Mouse (Mus musculus): ENCODE data around the gene Adam15. TPM values are rescaled to one million over a fixed set of nuclear protein-coding genes. Genes with fewer than 3 reads are reported as not detected.

Adam15 gene
- polyA plus RNA-seq, 1 experiment from 2014 or later, result 40.4 TPM

GRCm38 (mm10) chr3:89339416-89339815 is 10.4 kb downstream of the Adam15 start:
- Histone ChIP-seq H3K4me2 (replicated peaks) (peak overlapping the region; percentile 79), H3K27ac (no peak overlapping the region), H3K4me1 (peaks cover 48% of the 10 kb centered on the region), H3K36me3 (peaks cover 20% of the 10 kb centered on the region), H3K4me3 (no peak overlapping the region), H3K9me3 (no peaks in the 10 kb centered on the region), H3K27me3 (replicated peaks) (no peaks in the 10 kb centered on the region), H3K9ac (no peak overlapping the region)
- no peak for ATAC-seq (ENCODE audit: low FRiP score, low read depth)
- WGBS, result 21% methylated on average over 8 of the region's 8 CpGs

GRCm38 (mm10) chr3:89337721-89338578 is 11.8 kb downstream of the Adam15 start, which contains the start of gene Efna4:
TSS of gene Efna4 (minus strand) at chr3:89338028.
- WGBS, result under 1% methylated on average over 44 of the region's 44 CpGs
- peaks cover 16% of the 10 kb centered on the region for H3K36me3 ChIP-seq
- H3K4me3 ChIP-seq, result peak within 1 kb of the TSS; percentile 77
- H3K9me3 ChIP-seq, result no peaks in the 10 kb centered on the region
- H3K9ac ChIP-seq, result peak within 1 kb of the TSS; percentile 83
- no peaks in the 10 kb centered on the region for H3K27me3 ChIP-seq (replicated peaks)
- H3K4me2 ChIP-seq (replicated peaks), result peak within 1 kb of the TSS; percentile 79
- H3K27ac ChIP-seq, result peak within 1 kb of the TSS; percentile 68
- peaks cover 53% of the 10 kb centered on the region for H3K4me1 ChIP-seq
- ATAC-seq (ENCODE audit: low FRiP score, low read depth), result peak; percentile 78

DNA sequence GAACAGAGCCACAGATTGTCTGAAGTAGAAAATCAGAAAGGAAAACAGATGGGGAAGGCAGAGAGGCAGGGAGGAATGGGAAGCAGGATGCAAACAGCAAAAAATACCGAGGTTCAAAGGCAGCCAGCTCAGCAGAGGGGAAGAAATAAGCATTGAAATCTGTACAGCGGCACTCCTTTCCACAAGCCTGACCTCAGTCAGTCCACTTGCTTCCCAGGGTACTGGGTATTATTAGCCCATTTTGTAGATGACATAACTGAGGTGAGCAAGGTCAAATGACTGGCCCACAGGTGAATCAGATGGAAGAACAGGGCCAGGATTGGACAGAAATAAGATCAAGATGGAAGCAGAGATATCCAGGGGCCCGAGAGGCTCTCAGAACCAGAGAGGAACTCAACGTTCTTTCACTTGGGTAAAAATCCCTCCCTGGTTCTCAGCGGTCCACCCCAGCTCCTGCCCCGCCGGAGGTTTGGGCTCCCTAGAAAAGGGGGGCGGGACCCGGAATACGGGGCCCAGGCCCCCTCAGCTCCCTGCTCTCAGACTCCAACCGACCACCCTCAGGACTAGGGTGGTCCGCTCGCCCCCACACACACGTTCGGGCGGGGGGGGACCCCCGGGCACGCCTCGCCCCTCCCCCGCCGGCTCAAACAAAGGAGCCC is 12.6 kb downstream of the Adam15 start:
- ATAC-seq (ENCODE audit: low FRiP score, low read depth), result no peak
- H3K9ac ChIP-seq, result peak overlapping the region; percentile 83
- no peaks in the 10 kb centered on the region for H3K9me3 ChIP-seq
- H3K4me2 ChIP-seq (replicated peaks), result peak overlapping the region; percentile 79
- H3K4me1 ChIP-seq, result peaks cover 60% of the 10 kb centered on the region
- under 1% methylated on average over 21 of the region's 21 CpGs for WGBS
- H3K27me3 ChIP-seq (replicated peaks), result no peaks in the 10 kb centered on the region
- H3K27ac ChIP-seq, result peak overlapping the region; percentile 68
- peaks cover 16% of the 10 kb centered on the region for H3K36me3 ChIP-seq
- H3K4me3 ChIP-seq, result peak overlapping the region; percentile 77

DNA sequence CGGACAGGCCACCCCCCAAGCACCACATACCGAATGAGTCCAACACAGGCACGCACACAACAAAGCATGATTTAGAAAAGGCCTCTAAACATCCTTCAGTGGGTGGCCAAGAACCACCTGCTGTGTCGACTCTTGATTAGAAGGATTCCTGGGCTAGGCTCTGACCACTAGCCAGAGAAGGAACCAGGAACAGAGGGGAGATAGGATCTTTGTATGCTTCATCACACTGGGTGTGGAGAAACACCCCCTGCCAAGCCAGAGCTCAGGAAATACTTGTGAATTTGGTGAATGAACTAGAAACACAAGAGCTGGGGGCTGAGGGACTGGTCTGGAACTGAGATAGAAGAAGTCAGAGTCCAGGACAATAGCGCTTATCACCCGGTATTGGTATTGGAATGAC is 13.3 kb downstream of the Adam15 start:
- H3K9me3 ChIP-seq, result no peaks in the 10 kb centered on the region
- WGBS, result 4% methylated on average over 6 of the region's 6 CpGs

GRCm38 (mm10) chr3:89333053-89333452 is 16.7 kb downstream of the Adam15 start:
- H3K4me3 ChIP-seq, result no peak overlapping the region
- H3K4me2 ChIP-seq (replicated peaks), result 0 out of 2 replicates have a peak overlapping the region, but pooled peaks have one; percentile 16
- H3K27me3 ChIP-seq (replicated peaks), result no peaks in the 10 kb centered on the region; the same call in 1 of the 2 replicates
- no peak for ATAC-seq (ENCODE audit: low FRiP score, low read depth)
- no peaks in the 10 kb centered on the region for H3K9me3 ChIP-seq
- peaks cover 61% of the 10 kb centered on the region for H3K4me1 ChIP-seq
- peaks cover 16% of the 10 kb centered on the region for H3K36me3 ChIP-seq
- peak overlapping the region; percentile 21; the same call in 1 of the 2 replicates for H3K9ac ChIP-seq
- WGBS, result 48% methylated on average over 11 of the region's 11 CpGs
- H3K27ac ChIP-seq, result no peak overlapping the region

More for the DNA sequence above, 13.3 kb downstream of the Adam15 start:
- H3K27ac ChIP-seq, result no peak overlapping the region
- H3K4me1 ChIP-seq, result peaks cover 67% of the 10 kb centered on the region
- peak overlapping the region; percentile 83 for H3K9ac ChIP-seq
- H3K27me3 ChIP-seq (replicated peaks), result no peaks in the 10 kb centered on the region
- no peak for ATAC-seq (ENCODE audit: low FRiP score, low read depth)
- H3K4me3 ChIP-seq, result peak overlapping the region; percentile 77
- H3K4me2 ChIP-seq (replicated peaks), result peak overlapping the region; percentile 79
- peaks cover 16% of the 10 kb centered on the region for H3K36me3 ChIP-seq

- Histone ChIP-seq H3K36me3 (peaks cover 16% of the 10 kb centered on the region), H3K4me3 (no peak overlapping the region), H3K4me2 (replicated peaks) (peak overlapping the region; percentile 16; the same call in 1 of the 2 replicates), H3K9me3 (no peaks in the 10 kb centered on the region), H3K4me1 (peaks cover 65% of the 10 kb centered on the region), H3K27me3 (replicated peaks) (no peaks in the 10 kb centered on the region; the same call in 1 of the 2 replicates), H3K27ac (no peak overlapping the region), H3K9ac (0 out of 2 replicates have a peak overlapping the region, but pooled peaks have one; percentile 8)
- ATAC-seq (ENCODE audit: low FRiP score, low read depth), result peak; percentile 10; the same call in 1 of the 2 replicates
- WGBS, result 29% methylated on average over 12 of the region's 12 CpGs
Observed at GRCm38 (mm10) chr3:89332476-89332875, 17.3 kb downstream of the Adam15 start.

DNA sequence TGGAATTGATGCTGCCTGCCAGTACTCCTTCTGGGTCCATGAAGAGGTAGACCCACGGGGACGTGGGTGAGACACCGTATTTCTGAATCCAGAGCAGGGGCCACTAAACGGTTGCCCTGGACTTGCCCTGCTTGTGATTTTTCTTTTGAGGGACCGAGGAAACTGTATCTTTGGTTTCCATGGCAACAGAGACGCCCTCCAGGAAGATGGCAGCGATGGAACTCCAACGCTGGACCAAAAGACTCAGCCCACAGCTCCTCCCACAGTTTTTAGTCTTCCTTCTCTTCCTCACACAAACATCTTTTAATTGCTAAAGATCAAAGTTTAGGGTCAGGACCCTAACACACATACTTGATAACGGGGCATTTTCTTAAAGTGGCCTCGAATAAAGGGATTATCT is 17.8 kb downstream of the Adam15 start:
- H3K9ac ChIP-seq, result no peak overlapping the region
- H3K4me1 ChIP-seq, result peaks cover 65% of the 10 kb centered on the region
- ATAC-seq (ENCODE audit: low FRiP score, low read depth), result no peak
- WGBS, result 31% methylated on average over 10 of the region's 10 CpGs
- H3K4me2 ChIP-seq (replicated peaks), result no peak overlapping the region
- no peak overlapping the region for H3K4me3 ChIP-seq
- H3K36me3 ChIP-seq, result peaks cover 16% of the 10 kb centered on the region
- H3K27ac ChIP-seq, result no peak overlapping the region
- H3K27me3 ChIP-seq (replicated peaks), result no peaks in the 10 kb centered on the region; the same call in 1 of the 2 replicates
- no peaks in the 10 kb centered on the region for H3K9me3 ChIP-seq

DNA sequence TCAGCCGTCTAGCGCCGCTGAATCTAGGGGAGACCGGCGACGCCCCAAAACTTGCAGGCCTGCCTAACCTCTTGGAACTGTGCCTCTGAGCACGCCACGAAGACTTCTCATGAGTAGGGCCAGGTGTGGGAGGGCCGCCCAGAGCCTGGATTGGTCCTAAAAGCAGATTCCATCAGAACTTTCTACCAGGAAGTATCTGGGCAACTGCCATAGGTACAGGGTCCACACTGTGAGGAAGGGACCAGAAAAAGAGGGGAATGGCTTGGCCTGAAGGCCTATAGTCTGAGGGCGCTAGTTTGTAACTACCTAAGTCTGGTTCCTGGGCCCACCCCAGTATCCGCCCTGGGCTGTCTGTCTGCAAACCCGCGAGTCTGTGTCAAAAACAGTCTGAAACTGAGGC is 18.2 kb downstream of the Adam15 start:
- no peak overlapping the region for H3K27ac ChIP-seq

GRCm38 (mm10) chr3:89330948-89331347 is 18.8 kb downstream of the Adam15 start:
- Histone ChIP-seq H3K36me3 (peaks cover 16% of the 10 kb centered on the region), H3K9me3 (no peaks in the 10 kb centered on the region), H3K4me1 (peaks cover 57% of the 10 kb centered on the region), H3K4me3 (no peak overlapping the region), H3K27ac (no peak overlapping the region), H3K4me2 (replicated peaks) (0 out of 2 replicates have a peak overlapping the region, but pooled peaks have one; percentile 12), H3K27me3 (replicated peaks) (no peaks in the 10 kb centered on the region; the same call in 1 of the 2 replicates), H3K9ac (no peak overlapping the region)
- ATAC-seq (ENCODE audit: low FRiP score, low read depth), result no peak
- 22% methylated on average over 10 of the region's 10 CpGs for WGBS

More for the DNA sequence above, 18.2 kb downstream of the Adam15 start:
- peaks cover 16% of the 10 kb centered on the region for H3K36me3 ChIP-seq
- H3K27me3 ChIP-seq (replicated peaks), result no peaks in the 10 kb centered on the region; the same call in 1 of the 2 replicates
- ATAC-seq (ENCODE audit: low FRiP score, low read depth), result no peak
- no peak overlapping the region for H3K4me2 ChIP-seq (replicated peaks)
- H3K4me3 ChIP-seq, result no peak overlapping the region
- H3K4me1 ChIP-seq, result peaks cover 63% of the 10 kb centered on the region
- H3K9me3 ChIP-seq, result no peaks in the 10 kb centered on the region
- 0 out of 2 replicates have a peak overlapping the region, but pooled peaks have one; percentile 8 for H3K9ac ChIP-seq
- 79% methylated on average over 13 of the region's 13 CpGs for WGBS

DNA sequence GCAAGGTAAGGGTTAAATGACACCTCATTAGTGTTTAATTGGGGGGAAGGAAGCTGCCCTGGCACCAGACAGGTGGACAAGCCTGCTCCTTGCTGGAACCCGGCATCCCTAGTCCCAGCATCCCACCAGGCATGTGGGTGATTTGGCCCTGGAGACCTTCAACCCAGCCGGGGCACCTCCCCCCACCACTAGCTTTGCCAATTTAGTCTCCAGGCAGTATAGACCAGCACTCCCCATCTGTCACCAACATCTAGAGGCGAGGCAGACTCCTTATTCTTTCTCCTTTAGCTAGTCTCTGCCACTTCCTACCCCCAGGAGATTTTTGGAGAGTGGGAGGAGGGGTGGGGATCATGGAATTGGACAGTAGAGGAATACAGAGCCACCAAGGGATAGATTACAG is 19.4 kb downstream of the Adam15 start:
- Histone ChIP-seq H3K4me1 (peaks cover 53% of the 10 kb centered on the region), H3K9ac (no peak overlapping the region)

GRCm38 (mm10) chr3:89328623-89329022 is 21.2 kb downstream of the Adam15 start:
- Histone ChIP-seq H3K4me1 (peaks cover 53% of the 10 kb centered on the region), H3K36me3 (peaks cover under 1% of the 10 kb centered on the region), H3K27ac (no peak overlapping the region), H3K9me3 (no peaks in the 10 kb centered on the region), H3K4me3 (no peak overlapping the region), H3K9ac (0 out of 2 replicates have a peak overlapping the region, but pooled peaks have one; percentile 29), H3K27me3 (replicated peaks) (no peaks in the 10 kb centered on the region; the same call in 1 of the 2 replicates), H3K4me2 (replicated peaks) (no peak overlapping the region)
- 9% methylated on average over 4 of the region's 4 CpGs for WGBS
- ATAC-seq (ENCODE audit: low FRiP score, low read depth), result no peak

More for the DNA sequence above, 19.4 kb downstream of the Adam15 start:
- no peak for ATAC-seq (ENCODE audit: low FRiP score, low read depth)
- no peak overlapping the region for H3K4me3 ChIP-seq
- 47% methylated on average over 3 of the region's 3 CpGs for WGBS
- no peak overlapping the region for H3K27ac ChIP-seq
- no peaks in the 10 kb centered on the region for H3K9me3 ChIP-seq
- H3K27me3 ChIP-seq (replicated peaks), result no peaks in the 10 kb centered on the region; the same call in 1 of the 2 replicates
- H3K36me3 ChIP-seq, result peaks cover 16% of the 10 kb centered on the region
- H3K4me2 ChIP-seq (replicated peaks), result no peak overlapping the region
